In the genomic region with DNA sequence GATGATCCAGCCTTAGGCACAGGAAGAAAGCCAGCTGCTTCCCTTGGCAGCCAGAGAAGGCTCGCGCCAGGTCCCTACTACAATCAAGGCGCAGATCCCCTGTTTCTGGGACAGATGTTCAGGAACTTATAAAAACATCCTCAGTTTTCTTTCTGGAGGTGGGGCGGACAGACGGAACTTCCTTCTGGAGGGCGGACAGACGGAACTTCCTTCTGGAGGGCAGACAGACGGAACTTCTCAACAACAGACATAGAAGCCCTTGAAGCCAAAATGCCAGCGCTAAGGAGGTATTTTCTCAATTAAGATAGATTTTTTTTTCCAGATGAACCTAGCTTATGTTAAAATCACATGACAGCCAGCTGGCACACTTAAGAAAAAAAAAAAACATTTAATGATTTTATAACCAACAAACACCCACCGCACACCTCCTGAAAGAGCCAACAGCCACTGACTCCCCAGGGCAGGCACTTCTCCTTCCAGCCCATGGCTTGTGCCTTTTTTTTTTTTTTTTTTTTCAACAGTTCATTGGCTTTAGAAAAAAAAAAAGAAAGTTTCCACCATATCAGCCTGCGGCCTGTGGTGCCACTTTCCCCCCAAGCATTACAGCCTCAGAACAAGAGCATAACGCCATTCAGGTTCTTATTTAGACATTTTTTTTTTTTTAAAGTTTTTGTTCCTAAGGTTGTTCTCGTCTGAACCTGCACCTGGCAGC, we compare ENCODE assay signal across 14 mouse cellular contexts. TPM values are rescaled to one million over a fixed set of nuclear protein-coding genes. Genes with fewer than 3 reads are reported as not detected.
A peak's percentile ranks its signal among the peaks of the same experiment; 100 is the strongest.
DNase-seq lines count a peak whose midpoint lies in the region; ATAC-seq and TF ChIP-seq lines count a peak whose summit lies in the region.
"Had no signal": no experiment of that assay in that cellular context is flagged by ENCODE, and none has a peak within 500 bp of the region (broad histone marks: within the 10 kb centered on the region; RNA-seq: fewer than 3 reads in every experiment).

No protein-coding gene starts in this region.

- H3K27ac ChIP-seq in heart, embryonic 13.5 days (replicated peaks) = 0 out of 2 replicates have a peak overlapping the region, but pooled peaks have one; percentile 20
- no peak overlapping the region for H3K27ac ChIP-seq in heart, embryonic 11.5 days (ENCODE audit: low read depth, low read length)
- no peak overlapping the region for H3K27ac ChIP-seq in liver, postnatal 0 days (ENCODE audit: low read depth)
- H3K27ac ChIP-seq in liver, embryonic 12.5 days = no peak overlapping the region
- H3K27ac ChIP-seq in intestine, postnatal 0 days (ENCODE audit: low read depth, low read length) = no peak overlapping the region
- H3K27ac ChIP-seq: hindbrain, embryonic 10.5 days; liver, embryonic 15.5 days; midbrain, embryonic 12.5 days had no signal

- no peak for ATAC-seq in heart, embryonic 13.5 days (ENCODE audit: extremely low read depth, insufficient number of reproducible peaks, low FRiP score, low TSS enrichment)
- no peak for ATAC-seq in heart, embryonic 11.5 days (replicated peaks; ENCODE audit: insufficient number of reproducible peaks, low FRiP score, low TSS enrichment)
- no peak for ATAC-seq in liver, postnatal 0 days
- ATAC-seq in liver, embryonic 12.5 days = no peak
- peak; percentile 74 for ATAC-seq in megakaryocyte progenitor cell, adult 5-6 weeks (replicated peaks; ENCODE audit: poor library complexity)
- ATAC-seq in intestine, postnatal 0 days = no peak
- ATAC-seq: Patski had no signal

- no peaks in the 10 kb centered on the region for H3K27me3 ChIP-seq in heart, embryonic 13.5 days (replicated peaks)
- H3K27me3 ChIP-seq in heart, embryonic 11.5 days (ENCODE audit: control insufficient read depth, insufficient read depth, low read length) = no peaks in the 10 kb centered on the region
- H3K27me3 ChIP-seq in liver, postnatal 0 days (ENCODE audit: insufficient read depth, low read length) = no peaks in the 10 kb centered on the region
- no peaks in the 10 kb centered on the region for H3K27me3 ChIP-seq in liver, embryonic 12.5 days (replicated peaks)
- no peaks in the 10 kb centered on the region for H3K27me3 ChIP-seq in intestine, postnatal 0 days (replicated peaks; ENCODE audit: control insufficient read depth, insufficient read depth, low read length)
- H3K27me3 ChIP-seq: liver, embryonic 15.5 days; midbrain, embryonic 12.5 days; Patski had no signal

- TF ChIP-seq EP300 in liver, postnatal 0 days (IDR thresholded peaks at IDR 0.05; ENCODE audit: low read depth) = no peak

- no peaks in the 10 kb centered on the region; the same call in 1 of the 2 replicates for H3K4me1 ChIP-seq in heart, embryonic 13.5 days
- no peaks in the 10 kb centered on the region for H3K4me1 ChIP-seq in heart, embryonic 11.5 days (ENCODE audit: control insufficient read depth, insufficient read depth, low read length)
- H3K4me1 ChIP-seq in liver, postnatal 0 days (ENCODE audit: insufficient read depth) = no peaks in the 10 kb centered on the region
- no peaks in the 10 kb centered on the region for H3K4me1 ChIP-seq in liver, embryonic 12.5 days
- no peaks in the 10 kb centered on the region for H3K4me1 ChIP-seq in intestine, postnatal 0 days (replicated peaks; ENCODE audit: control insufficient read depth, insufficient read depth, low read length)
- H3K4me1 ChIP-seq: hindbrain, embryonic 10.5 days; liver, embryonic 15.5 days; midbrain, embryonic 12.5 days had no signal

- no peak for TF ChIP-seq CTCF in liver, postnatal 0 days (IDR thresholded peaks at IDR 0.05; ENCODE audit: low read depth)
- no peak for TF ChIP-seq CTCF in brain, embryonic 14.5 days (IDR thresholded peaks at IDR 0.05; ENCODE audit: borderline replicate concordance, extremely low read depth, insufficient read depth, insufficient read length)
- no peak for TF ChIP-seq CTCF in intestine, postnatal 0 days (IDR thresholded peaks at IDR 0.05; ENCODE audit: low read depth)

- no peak for DNase-seq in liver, postnatal 0 days
- DNase-seq in brain, embryonic 14.5 days (ENCODE audit: low read depth) = peak; percentile 40
- DNase-seq: gastrocnemius, postnatal 14 days; kidney, adult 18-20 months; thymus, postnatal 36 days had no signal

- no peak for TF ChIP-seq POLR2A in brain, embryonic 14.5 days (IDR thresholded peaks at IDR 0.05; ENCODE audit: borderline replicate concordance, extremely low read depth, insufficient read depth, insufficient read length, poor library complexity, severe bottlenecking)

- no peak overlapping the region for H3K4me3 ChIP-seq in heart, embryonic 13.5 days
- no peak overlapping the region for H3K4me3 ChIP-seq in heart, embryonic 11.5 days (ENCODE audit: low read depth, low read length)
- H3K4me3 ChIP-seq in liver, postnatal 0 days (ENCODE audit: low read depth, low read length) = no peak overlapping the region
- no peak overlapping the region for H3K4me3 ChIP-seq in liver, embryonic 12.5 days
- H3K4me3 ChIP-seq in intestine, postnatal 0 days (ENCODE audit: low read depth, low read length) = no peak overlapping the region
- H3K4me3 ChIP-seq: hindbrain, embryonic 10.5 days; liver, embryonic 15.5 days; midbrain, embryonic 12.5 days had no signal

- no peaks in the 10 kb centered on the region for H3K36me3 ChIP-seq in heart, embryonic 13.5 days
- no peaks in the 10 kb centered on the region for H3K36me3 ChIP-seq in heart, embryonic 11.5 days (ENCODE audit: control insufficient read depth, insufficient read depth, low read length)
- no peaks in the 10 kb centered on the region for H3K36me3 ChIP-seq in liver, postnatal 0 days (replicated peaks; ENCODE audit: insufficient read depth, low read length)
- no peaks in the 10 kb centered on the region for H3K36me3 ChIP-seq in liver, embryonic 12.5 days
- H3K36me3 ChIP-seq in intestine, postnatal 0 days (ENCODE audit: control insufficient read depth, insufficient read depth) = no peaks in the 10 kb centered on the region
- H3K36me3 ChIP-seq: hindbrain, embryonic 10.5 days; liver, embryonic 15.5 days; midbrain, embryonic 12.5 days had no signal

- 0 out of 2 replicates have a peak overlapping the region, but pooled peaks have one; percentile 13 for H3K4me2 ChIP-seq in heart, embryonic 13.5 days
- no peak overlapping the region for H3K4me2 ChIP-seq in heart, embryonic 11.5 days
- peak overlapping the region; percentile 7; the same call in 1 of the 2 replicates for H3K4me2 ChIP-seq in liver, postnatal 0 days (ENCODE audit: low read depth, low read length)
- no peak overlapping the region for H3K4me2 ChIP-seq in liver, embryonic 12.5 days
- H3K4me2 ChIP-seq in intestine, postnatal 0 days (replicated peaks; ENCODE audit: low read depth) = no peak overlapping the region
- H3K4me2 ChIP-seq: liver, embryonic 15.5 days; midbrain, embryonic 12.5 days had no signal

- H3K9ac ChIP-seq in heart, embryonic 13.5 days = no peak overlapping the region
- no peak overlapping the region for H3K9ac ChIP-seq in heart, embryonic 11.5 days (ENCODE audit: low read depth, low read length)
- H3K9ac ChIP-seq in liver, postnatal 0 days (replicated peaks) = no peak overlapping the region; the same call in 1 of the 2 replicates
- H3K9ac ChIP-seq in liver, embryonic 12.5 days = no peak overlapping the region
- no peak overlapping the region for H3K9ac ChIP-seq in intestine, postnatal 0 days (ENCODE audit: low read depth, low read length)
- H3K9ac ChIP-seq: liver, embryonic 15.5 days; midbrain, embryonic 12.5 days had no signal

- WGBS in heart, embryonic 13.5 days = 61% methylated on average over 13 of the region's 13 CpGs
- 67% methylated on average over 13 of the region's 13 CpGs for WGBS in heart, embryonic 11.5 days (ENCODE audit: insufficient replicate concordance)
- 51% methylated on average over 13 of the region's 13 CpGs for whole genome bisulfite sequencing in liver, postnatal 0 days (ENCODE audit: insufficient replicate concordance)
- 63% methylated on average over 13 of the region's 13 CpGs for WGBS in liver, embryonic 12.5 days (ENCODE audit: insufficient replicate concordance)
- whole genome bisulfite sequencing in intestine, postnatal 0 days = 67% methylated on average over 13 of the region's 13 CpGs

- H3K9me3 ChIP-seq in heart, embryonic 13.5 days = no peaks in the 10 kb centered on the region
- no peaks in the 10 kb centered on the region for H3K9me3 ChIP-seq in heart, embryonic 11.5 days (replicated peaks; ENCODE audit: control insufficient read depth, low read length)
- H3K9me3 ChIP-seq in liver, postnatal 0 days (ENCODE audit: low read length) = no peaks in the 10 kb centered on the region
- H3K9me3 ChIP-seq in liver, embryonic 12.5 days (replicated peaks) = no peaks in the 10 kb centered on the region
- no peaks in the 10 kb centered on the region for H3K9me3 ChIP-seq in intestine, postnatal 0 days (ENCODE audit: control insufficient read depth)
- H3K9me3 ChIP-seq: hindbrain, embryonic 10.5 days; liver, embryonic 15.5 days; midbrain, embryonic 12.5 days had no signal

RNA-seq across cellular contexts. Expression of a gene that starts 34.8 kb away (rescaled TPM):
- polyA plus RNA-seq in heart, embryonic 13.5 days (2015; fragmentation: Nextera tagmentation; extraction: Ambion mirVana) = 43.1 and 48.1 TPM in 2 replicates
- polyA plus RNA-seq in heart, embryonic 11.5 days (2014; fragmentation: Nextera tagmentation; extraction: Ambion mirVana) = 47.9 and 58.6 TPM in 2 replicates
- polyA plus RNA-seq in liver, postnatal 0 days (2015; fragmentation: Nextera tagmentation; extraction: Ambion mirVana) = 32.6 and 38.2 TPM in 2 replicates
- 22.1 and 22.4 TPM in 2 replicates for polyA plus RNA-seq in liver, embryonic 12.5 days (2016; fragmentation: Nextera tagmentation; extraction: Ambion mirVana)
- 8.2 and 22.5 TPM in 2 replicates for polyA plus RNA-seq in brain, embryonic 14.5 days (2012; rRNA removed)
- total RNA-seq in megakaryocyte progenitor cell, adult 5-6 weeks (2015) = 20.2 and 27.8 TPM in 2 replicates
- total RNA-seq in megakaryocyte progenitor cell, adult 5-6 weeks (2017) = 51.0 and 76.7 TPM in 2 replicates
- 58.7 and 59.9 TPM in 2 replicates for polyA plus RNA-seq in intestine, postnatal 0 days (2015; fragmentation: Nextera tagmentation; extraction: Ambion mirVana)

Comparison
In these comparisons a context has a peak if more than half of its experiments do, and no peak if none do; other contexts are left out.
1. H3K4me2 ChIP-seq: peak in heart, embryonic 13.5 days (single experiment) and liver, postnatal 0 days (single experiment); none in heart, embryonic 11.5 days (single experiment), liver, embryonic 12.5 days (single experiment) and intestine, postnatal 0 days (single experiment).